Mouse (Mus musculus) heart, postnatal 10 days (tissue): ENCODE measurements around the gene Tnik. TPM values are rescaled to one million over a fixed set of nuclear protein-coding genes. Genes with fewer than 3 reads are reported as not detected.
A peak's percentile ranks its signal among the peaks of the same experiment; 100 is the strongest.

Experiments
- DNase-seq, 2 experiments: peaks; one replicate each; pipeline ENCODE4 v3.0.0; 2021
- intact Hi-C: fragments of 180-260 bp; cut with DNase I; formaldehyde crosslinking; loops from one replicate; pipeline ENCODE4 v1.15.1; 2025
- total RNA-seq, 2 experiments: library from RNA; stranded (reverse); gene quantifications; 2 replicates each; pipeline ENCODE4 v1.2.3; 2021

The Tnik gene
- total RNA-seq, 2 experiments from 2014 or later = 27.5 to 36.7 TPM

DNA sequence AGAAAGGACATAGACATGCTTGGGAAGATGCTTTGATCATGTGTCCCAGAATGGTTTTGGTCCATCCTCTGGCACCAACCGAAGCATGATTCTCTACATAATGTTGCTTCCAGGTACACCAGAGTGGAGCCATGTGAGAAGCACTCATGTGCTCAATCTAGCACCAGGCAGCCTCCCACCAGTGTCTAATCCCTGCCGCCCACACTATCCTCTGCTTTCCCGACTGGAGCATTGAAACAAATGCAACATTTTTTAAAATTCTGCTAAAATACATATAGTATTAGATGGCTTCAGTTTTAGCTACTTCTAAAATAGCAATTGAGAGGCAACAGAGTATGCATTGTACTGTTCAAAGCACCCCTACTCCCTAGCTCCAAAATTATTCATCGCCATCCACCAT, 264.2 kb downstream of the Tnik start:
- DNase-seq = no peak
- intact Hi-C loops = no loop called here

DNA sequence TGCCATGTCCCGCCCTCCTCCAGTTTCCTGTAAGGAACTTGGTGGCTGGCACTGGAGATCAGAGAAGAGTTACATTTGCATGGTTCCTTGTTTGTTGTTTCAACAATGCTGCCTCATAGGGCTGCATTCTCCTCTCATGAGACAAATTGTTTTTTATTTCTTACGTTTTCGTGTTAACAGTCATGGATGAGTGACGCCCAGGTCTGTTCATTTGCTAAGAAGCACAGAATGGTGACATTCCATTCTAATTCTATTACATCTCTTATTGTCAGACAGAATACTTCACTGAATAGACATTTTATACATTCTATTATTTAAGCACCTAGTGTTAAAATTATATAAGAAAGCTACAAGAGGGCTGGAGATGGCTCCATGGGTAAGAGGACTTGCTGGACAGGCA, 266.5 kb downstream of the Tnik start:
- intact Hi-C loops = no loop called here
- DNase-seq = no peak

DNA sequence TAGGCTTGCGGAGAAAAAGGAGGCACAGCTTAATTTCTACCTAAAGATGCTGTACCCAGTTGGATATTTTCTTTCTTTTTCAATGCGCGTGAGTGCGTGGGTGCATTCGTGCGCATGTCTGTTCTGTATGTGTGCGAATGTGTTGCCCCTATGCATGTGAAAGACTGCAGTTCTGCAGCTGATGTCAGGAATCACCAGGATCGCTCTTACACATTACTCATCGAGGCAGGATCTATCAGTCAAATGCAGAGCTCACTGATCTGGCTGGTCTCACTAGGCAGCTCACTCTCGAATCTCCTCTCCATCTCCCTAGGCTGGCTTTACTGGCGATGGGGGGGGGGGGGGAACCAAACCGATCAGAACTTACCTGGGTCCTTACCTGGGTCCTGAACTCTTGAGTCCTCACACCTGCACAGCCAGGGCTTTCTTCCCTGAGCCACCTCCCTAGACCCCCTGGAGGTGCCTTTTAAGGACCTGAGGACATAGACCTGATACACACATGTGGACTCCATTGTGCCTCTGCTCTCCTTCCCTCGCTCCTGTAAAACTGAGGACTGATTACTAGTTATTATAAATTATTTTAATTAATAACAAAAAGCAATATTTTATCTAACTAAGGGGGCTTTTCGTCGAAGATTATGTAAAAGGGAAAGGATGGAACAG, 268.4 kb downstream of the Tnik start:
- no peak for DNase-seq
- intact Hi-C loops = no loop called here

DNA sequence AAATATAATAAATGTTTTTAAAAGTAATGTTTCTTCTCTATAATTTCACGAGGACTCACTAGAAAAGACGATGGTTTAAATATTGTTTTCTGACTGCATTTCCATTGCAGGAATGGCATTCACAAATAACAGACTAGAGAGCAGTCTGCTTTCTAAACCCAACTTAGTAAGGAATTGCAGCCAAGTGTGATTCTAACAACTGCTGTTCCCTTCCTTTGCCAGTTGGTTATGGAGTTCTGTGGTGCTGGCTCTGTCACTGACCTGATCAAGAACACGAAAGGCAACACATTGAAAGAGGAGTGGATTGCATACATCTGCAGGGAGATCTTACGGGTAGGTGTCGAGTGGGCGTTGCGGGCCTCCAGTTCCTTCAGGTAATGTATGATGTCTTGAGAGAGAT, 269.7 kb downstream of the Tnik start:
- intact Hi-C loops = no loop called here
- DNase-seq = no peak

DNA sequence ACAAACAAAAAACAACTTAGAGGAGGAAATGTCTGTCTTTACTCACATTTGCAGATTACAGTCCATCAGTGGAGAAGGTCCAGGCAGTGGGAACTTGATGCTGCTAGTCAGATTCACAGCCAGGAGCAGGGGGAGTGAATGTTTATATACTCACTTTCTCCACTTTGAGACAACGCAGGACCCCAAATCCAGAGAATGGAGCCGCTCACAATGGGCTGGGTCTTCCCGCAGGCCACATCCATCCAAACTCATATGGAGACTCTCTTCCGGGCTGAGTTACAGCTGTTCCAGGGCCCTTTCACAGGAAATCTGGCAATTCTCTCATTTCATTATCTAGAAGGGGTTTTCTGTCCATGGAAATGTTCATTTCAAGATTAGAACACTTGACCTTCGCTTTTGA, 277.1 kb downstream of the Tnik start:
- intact Hi-C loops = no loop called here
- DNase-seq = no peak

DNA sequence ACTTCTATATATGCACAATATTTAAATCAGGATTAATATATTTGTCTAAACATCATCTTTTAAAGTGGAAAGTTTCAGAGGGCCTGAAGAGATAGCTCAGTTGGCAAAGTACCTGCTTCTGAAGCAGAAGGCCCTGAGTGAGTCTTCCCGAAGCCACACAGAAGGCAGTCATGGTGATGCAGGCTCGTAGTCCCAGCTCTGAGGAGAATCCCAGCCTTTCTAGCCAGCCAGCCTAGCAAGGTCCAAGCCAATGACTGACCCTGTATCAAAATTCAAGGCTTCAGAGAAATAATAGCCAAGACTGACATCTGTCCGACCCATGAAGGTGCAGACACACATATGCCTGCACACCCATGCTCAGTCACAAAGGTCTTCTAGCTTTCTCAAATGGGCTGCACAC, 279.9 kb downstream of the Tnik start:
- intact Hi-C loops = loop anchor here (1.0 kb wide), 1 partner anchor 378 kb away; no protein-coding TSS in a partner anchor
- no peak for DNase-seq

DNA sequence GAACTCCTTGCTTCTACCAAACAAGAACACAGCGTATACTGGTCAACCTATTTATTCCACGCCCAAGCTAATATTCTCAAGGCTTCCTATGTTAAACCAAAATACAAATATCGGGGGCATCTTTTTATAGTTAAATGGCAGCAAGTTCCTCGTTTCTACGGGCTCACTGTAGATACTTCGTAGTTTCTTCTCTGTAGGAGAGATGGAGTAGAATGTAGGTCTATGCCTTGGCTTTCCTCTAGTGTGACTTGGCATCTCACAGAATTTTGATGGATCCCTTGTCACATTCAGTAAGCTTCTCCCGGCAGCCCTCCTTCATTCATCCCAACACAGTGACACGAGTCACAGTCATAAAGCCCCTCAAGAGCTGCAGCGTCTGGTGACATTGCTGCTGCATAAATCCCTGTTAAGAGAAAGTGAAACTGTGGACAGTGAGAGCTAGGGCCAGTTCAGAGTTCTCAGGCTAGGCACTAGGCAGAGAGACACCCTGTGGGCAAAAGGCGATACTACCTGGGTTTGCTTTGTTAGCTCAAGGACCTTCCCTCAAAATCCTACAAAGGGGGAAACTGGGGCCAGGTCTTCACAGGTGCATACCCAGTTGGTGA, 280.5 kb downstream of the Tnik start:
- DNase-seq = peak; percentile 49 to 54
- intact Hi-C loops = loop anchor here (1.0 kb wide), 1 partner anchor 378 kb away; no protein-coding TSS in a partner anchor

DNA sequence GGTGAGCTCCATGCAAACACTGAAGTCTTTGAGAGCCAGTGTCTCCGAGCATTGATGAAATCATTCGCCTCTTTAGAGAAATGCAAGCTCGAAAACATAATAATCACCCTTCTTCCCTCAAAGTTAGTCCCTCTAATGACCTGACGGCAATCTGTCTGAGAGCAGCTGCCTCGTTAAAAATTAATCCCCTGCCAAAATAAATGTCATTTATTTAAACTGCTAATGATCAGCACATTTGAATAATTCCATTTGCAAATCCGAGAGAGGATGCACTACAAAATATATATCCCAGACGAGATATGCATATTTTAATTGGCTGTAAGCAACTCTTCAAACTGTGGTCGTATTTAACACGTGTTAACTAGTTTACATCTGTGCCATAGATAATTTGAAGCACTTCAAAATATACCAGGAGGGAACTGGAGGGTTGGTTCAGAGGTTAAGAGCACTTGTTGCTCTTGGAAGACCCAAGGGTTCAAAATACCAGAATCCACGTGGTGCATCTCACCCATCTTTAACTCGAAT, 281.4 kb downstream of the Tnik start:
- no peak for DNase-seq
- intact Hi-C loops = no loop called here

DNA sequence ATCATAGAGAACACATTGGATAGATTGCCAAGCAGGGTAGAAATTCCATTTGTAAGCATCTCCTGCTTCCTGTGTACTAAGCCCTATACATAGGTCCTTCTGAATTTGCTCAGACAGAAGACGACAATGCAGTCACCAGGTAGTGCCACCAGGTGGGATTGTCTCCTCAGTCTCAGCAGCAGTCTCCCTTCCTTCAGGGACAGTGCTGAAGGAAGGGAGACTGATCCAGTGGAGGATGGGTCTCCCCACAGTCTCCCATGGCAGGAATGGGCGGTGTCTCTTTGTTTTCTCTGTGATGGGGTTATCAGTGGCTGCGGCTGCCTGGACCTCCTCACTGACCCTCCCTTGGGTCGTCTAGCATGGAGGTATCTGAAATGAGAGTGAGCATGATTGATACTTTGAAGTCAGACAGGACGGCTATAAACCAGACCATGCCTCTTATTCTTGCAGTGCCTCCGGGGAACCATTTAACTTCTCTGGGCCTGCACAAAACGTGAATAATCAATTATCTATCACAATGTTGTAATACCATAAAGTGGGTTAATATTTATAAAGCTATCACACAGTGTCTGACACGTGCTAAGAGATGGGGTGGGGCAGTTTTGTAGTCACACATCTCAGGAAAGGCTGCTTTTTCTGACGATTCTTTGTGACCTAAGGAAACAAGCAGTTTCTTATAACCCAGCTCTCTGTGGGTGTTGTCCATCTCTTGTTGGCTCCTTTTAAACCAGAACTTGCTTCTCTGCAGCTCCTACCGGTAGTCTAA, 285.1 kb downstream of the Tnik start:
- no peak for DNase-seq
- intact Hi-C loops = no loop called here

DNA sequence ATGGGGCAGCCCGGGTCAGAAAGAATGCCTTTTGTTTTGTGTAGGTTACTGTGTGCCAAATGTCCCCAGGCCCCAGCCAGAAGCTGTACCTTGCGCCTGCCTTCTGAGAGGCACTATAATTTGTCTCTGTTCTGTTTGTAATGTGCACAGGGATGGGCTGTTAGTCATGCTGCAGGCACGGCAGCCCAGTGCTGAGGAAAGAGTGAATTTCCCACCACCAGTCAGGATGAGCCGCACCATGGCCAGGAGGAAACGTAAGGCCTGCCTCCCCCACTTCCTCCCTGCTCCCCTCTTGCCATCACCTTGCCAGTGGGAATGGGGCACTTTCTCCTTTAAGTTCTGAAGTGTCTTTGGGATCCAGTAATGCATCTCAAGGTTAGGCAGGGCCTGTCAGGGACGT, 286.4 kb downstream of the Tnik start:
- intact Hi-C loops = no loop called here
- DNase-seq = no peak

DNA sequence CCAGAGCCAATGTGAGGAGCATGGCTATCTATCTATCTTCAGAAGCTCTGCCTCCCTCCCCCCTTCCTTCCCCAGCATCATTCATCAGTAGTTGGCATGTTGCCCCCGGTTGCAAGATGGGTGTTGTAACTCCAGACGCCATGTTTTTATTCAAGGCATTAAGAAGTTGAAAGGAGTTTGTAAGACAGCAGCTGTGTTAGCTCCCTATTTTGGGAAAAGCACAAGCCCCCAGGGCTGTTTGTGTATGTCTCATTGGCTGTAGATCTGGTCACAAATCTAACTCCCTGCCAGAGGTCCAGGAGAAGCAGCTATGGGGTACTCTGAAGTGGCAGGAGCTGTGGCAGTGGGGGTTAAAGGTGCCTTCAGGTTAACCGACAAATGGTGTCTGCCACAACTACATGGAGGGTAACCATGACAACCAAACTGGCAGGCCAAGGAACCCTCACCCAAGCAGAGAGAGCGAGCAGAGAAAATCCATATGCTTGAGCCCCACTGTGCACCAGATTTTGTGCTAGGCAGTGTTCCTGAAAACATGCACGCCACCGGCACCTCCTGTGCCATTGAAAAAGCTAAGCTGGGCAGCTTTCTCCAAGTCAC, 287.6 kb downstream of the Tnik start:
- DNase-seq = no peak
- intact Hi-C loops = loop anchor here (5.0 kb wide), 1 partner anchor 288 kb away; the partner anchor contains the start of gene Tnik

DNA sequence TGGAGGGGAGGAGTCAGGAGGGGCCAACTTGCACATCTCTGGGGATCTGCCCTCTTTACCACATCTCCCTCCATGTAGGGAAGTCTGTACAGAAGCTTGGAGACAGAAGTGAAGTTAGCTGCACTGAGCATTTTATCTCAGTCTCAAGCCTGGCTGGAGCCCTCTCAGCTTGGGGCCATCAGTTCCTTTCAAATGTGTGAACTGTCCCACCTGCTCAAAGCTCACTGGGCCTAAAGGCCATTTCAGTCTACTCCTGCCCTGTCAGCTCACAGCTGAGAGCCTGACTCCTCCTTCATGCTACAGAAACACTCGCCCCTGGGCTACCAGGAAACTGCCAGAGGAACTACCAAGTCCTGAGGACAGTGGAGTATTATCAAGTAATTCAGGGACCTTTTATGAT, 288.7 kb downstream of the Tnik start:
- DNase-seq = no peak
- intact Hi-C loops = loop anchor here (5.0 kb wide), 1 partner anchor 289 kb away; the partner anchor contains the start of gene Tnik

DNA sequence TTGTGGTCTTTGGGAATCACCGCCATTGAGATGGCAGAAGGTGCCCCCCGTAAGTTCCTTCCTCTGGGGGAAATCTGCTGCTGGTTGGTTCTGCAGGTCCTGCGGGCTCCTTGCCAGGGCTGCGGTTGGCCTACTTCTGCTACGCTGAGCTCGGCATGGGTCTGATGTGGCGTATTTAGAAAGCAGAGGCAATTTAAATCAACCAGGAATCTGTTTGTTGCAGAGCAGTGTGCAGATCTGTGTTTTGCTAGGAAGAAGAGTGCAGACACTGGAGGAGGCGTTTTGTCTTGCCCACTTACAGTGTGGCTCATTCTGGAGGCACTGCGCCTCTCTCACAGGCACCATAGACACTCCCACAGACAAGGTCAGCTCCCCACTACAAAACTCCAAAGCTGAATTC, 291.9 kb downstream of the Tnik start:
- intact Hi-C loops = loop anchor here (5.0 kb wide), 1 partner anchor 293 kb away; the partner anchor contains the start of gene Tnik
- no peak for DNase-seq

DNA sequence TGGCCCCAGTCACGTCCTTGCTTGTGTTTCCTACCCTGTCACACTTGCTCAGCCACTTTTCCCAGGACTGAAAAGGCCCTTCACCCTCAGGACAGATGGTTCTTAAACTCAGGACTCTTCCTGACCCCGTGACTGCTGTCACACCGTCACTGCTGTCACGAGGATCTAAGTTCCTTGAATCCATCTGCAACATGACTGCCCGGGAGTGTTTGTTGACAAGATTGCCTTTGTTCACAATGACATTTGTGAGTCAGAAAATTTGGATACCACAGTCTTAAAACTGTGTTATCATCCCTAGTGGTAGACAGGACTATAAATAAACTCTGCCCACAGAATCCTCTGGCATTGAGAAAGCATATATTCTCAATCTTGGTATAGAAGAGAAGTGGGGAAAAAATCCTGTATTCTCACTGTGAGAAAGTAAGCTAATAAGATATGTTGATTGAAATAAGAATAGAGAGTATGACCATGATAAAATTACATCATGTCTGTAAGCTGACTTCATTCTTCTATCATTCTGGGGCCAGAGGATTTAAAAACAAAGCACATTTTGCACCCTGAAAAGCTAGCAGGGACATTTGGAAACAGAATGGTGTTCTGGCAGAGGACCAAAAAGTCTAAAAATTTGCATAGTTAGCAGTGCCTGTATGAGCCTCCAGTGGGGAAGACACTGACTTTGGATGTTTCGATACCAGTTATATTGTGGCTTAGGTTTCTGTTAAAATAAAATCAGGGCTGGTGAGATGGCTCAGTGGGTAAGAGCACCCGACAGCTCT, 293.0 kb downstream of the Tnik start:
- intact Hi-C loops = no loop called here
- DNase-seq = peak in 1 of 2 experiments; percentile 21

DNA sequence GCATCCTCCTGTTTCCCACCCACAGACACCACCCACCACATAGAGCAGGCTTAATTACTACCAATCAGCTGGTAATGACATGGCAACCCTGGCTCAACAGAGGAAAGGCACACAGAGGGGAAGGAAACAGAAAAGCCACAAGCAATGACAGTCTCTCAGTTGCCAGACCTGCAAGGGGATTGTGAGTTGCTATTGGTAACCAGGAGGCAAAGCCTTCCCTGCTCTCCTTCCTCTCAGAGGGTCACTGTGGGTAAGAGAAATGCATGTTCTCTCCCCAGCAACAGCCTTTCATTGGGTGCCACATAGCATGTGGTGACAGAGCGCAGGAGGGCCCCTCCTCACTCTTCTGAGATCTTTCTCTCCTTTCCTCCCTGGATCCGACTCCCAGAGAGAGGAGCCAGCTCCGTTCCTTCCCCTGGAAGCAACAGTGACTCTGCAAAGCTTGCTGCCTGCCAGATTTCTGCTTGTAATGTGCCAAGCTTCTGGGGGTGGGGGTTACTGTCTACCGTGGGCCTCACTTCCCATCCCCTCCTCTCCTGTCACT, 295.4 kb downstream of the Tnik start:
- intact Hi-C loops = no loop called here
- peak; percentile 19 to 33 for DNase-seq

DNA sequence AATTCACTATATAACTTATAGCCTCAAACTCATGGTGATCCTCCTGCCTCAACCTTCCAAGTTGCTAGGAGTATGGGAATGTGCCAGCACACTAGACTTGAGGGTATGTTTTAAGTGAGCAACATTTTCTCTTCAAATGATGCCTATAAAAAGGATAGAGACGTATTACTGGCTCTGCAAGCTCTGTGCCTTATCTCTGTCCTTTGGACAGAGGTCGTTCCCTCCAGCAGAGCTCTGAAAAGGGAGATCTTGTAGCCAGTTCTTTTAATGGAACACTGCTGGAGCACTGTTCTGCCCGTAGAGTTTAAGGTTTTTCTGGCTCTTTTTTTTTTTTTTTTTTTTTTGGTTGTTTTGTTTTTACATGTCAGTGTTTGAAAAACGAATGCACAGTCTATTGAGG, 298.4 kb downstream of the Tnik start:
- no peak for DNase-seq
- intact Hi-C loops = loop anchor here (5.0 to 10.0 kb wide), 2 partner anchors 76 to 577 kb away; no protein-coding TSS in a partner anchor

DNA sequence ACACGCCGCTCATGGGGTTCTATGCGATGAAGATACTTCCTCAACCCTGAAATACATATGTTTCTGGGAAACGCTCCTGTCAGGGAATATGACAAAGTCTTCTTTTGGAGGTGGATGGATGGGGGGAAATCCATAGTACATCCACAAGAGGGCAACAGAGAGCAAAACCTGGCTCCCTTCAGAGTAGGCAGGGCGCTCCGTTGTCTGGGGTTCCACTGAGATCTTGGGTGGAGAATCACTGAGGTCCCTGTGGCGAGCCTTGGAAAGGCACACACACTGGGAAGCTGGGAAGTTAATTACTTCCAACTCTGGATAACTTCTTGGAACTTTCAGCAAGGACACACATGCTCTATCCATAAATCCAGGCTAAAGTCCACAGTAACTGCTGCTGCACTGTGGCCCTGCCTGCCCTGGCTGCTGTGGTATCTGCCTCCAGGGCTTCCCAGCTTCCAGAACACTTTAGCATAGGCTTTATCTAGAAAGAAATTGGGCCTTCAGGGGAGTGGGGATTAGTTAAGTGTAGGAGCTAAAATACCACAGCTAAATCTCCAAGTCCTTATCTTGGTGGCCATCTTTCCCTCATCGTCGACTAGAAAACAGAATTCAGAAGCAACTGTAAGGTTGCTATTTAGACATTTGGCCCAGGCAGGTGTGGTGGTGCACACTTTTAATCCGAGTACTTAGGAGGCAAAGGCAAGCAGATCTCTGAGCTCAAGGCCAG, 299.8 kb downstream of the Tnik start:
- peak; percentile 23 to 39 for DNase-seq
- intact Hi-C loops = loop anchor here (1.0 to 10.0 kb wide), 3 partner anchors 75 to 578 kb away; no protein-coding TSS in a partner anchor

DNA sequence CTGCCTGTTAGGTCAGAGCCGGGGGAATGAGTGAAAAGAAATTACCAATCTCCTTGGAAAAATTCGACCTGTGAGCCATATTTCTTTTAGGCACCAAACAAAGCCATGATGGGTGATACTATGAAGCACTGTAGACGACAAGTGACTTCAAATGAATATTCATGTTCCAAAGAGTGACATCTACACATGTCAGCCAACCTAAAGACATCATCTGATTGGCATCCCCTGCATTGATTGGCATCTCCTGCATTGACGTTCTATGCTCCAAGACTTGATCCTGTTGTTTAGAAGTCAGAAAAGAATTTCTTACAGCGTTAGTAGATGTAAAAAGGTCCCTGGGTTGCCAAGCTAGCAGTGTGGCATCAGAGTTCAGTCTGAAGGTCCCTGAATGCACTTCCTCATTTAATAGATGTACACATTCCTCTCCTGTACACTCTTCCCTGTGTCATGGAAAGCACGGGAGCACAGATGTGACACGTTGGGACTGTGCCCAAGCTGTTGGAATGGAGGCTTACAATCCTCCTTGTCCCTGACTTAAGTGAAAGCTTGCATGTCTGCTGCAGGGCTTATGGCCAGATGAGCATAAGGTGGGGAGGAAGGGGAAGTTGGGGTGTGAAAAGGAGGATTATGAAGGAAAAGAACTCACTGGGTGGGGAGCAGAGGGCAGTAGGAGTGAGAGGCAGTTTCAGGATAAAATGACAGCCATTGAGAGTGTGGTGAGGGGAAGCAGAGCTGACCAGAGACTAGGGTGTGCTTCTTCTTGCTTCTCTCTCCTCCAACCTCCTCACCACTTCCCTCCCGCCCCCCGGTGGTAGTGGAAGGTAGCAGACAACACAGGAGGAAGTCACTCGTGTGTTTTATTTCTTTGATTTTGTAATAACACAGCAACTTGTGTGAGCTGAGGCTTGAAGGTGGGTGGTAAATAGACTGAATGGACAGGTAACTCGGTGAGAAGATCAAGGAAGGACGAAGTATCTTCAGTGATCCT, 301.6 kb downstream of the Tnik start:
- DNase-seq = no peak
- intact Hi-C loops = loop anchor here (5.0 to 10.0 kb wide), 2 partner anchors 73 to 580 kb away; no protein-coding TSS in a partner anchor
